Mouse (Mus musculus) layer of hippocampus, adult 8-10 months (tissue): ENCODE results near the gene 9330182L06Rik. TPM values are rescaled to one million over a fixed set of nuclear protein-coding genes. Genes with fewer than 3 reads are reported as not detected.

ENCODE experiments used
- DNase-seq, 2 experiments: peaks; one replicate each; pipeline ENCODE4 v3.0.0; 2022; ENCODE audit warnings: low spot score in 2 of 2
- total RNA-seq, 4 experiments: library from RNA; stranded (reverse); gene quantifications; 2 replicates each; pipeline ENCODE4 v1.2.4; 2022

9330182L06Rik gene
- total RNA-seq, result 10 to 100 TPM; 22.0 to 28.8 (median 24.1) TPM

DNA sequence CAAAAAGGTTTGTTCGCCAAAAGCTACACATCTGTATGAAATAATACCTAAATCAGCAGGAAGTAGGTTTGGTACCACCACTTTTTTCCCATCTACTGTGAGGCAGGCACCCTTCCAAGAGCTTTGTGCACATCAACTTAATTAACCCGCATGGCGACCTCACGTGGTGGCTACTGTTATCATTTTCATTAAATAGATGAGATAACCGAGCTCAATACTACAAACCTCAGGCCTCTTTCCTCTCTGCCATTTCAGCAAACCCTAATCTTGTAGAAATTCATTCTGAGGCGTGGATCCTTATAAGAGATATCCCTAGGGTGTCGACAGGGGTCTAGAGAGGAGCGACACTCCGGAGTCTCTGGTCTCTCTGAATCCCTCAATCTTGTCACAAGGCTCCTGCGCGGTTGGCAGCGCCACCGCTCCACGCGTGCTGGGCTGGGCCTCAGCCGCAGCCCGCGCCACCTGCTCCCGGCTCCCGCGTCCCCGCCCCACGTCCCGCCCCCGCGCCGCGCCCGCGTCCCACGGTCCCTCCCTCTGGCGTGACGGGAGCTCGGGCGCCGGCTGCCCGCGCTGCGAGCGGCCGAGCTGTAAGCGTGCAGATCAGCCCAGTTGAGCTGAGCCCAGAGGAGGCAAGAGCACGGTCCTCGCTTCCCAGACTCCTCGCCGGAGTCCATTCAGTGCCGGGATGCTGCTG, at the start of gene 9330182L06Rik:
9330182L06Rik (plus strand) TSS at position 533 of the 694 bp plus-strand sequence.
- peak; percentile 39 to 59 for DNase-seq

DNA sequence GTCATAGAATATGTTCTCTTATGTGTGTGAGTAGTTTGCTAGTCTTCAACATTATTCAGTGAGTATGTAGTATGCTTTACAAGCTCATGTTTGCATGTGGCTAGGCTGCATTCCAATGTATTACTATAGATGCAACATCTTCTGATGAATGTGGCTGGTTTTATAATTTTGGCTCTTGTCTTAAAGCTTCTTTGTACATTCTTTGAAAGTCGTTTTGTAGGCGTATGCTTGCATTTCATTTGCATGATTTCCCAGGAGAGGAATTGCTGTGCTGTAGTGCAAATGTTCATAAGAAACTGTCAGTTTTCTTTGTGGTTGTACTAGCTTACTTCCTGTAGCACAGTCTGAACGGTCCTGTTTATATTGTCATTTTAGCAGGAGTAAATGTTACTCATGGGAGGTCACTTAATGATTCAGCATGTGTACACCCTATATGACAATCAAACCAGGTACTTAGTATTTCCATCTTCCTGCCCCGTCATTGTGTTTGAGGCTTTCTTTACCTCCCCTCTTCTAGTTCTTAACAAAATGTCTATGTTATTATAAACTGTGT, 38.4 kb upstream of the 9330182L06Rik start:
- no peak for DNase-seq

DNA sequence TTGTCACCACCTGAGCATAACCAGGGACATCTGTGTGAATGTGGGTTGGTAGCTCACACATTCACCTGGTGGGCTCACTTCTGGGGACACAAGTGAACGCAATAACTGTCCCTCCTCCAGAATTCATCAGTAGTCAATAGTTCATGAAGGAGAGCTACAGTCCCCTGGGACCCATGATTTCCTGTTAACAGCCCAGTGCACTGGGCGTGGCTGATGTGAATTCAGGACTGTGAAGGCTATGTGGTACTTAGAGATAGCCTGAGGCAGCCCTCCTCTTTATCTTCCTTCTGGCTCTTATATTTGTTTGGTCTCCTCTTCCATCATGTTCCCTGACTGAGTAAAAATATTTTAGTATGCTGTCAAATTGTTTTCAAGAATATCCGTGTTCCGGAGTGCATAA, 1.6 kb upstream of the 9330182L06Rik start:
- DNase-seq, result no peak

DNA sequence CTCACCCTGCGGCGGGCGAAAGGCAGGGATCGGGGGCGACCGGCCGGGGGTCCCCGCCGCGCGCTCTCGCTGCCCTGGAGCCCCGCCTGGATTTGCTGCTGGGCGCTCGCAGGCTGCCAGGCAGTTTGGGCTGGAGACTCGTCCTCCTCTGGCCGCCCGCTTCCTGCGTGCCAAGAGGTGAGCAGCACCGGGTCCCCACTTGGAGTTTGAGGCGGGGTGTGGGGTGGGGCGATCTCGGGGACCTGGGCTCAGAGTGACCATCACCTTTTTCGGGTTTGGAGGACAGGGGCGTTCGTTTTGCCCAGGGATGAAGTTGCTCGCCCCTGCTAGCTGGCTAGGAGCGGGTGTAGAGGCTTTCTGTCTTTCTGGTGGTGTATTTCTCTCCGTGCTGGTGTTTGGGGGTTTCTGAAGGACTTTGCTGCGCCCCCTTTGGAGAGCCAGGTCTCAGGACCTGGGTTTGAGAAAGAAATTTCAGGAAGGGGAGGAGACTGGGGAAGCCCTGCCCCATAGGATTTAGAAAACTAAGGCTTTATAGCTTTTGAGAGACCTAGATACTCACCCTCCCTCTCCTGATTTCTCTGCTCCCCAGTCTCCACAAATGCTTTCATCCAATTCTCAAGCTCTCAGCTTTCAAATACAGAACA, 484 bp downstream of the 9330182L06Rik start:
- peak in 1 of 2 experiments; percentile 7 for DNase-seq

DNA sequence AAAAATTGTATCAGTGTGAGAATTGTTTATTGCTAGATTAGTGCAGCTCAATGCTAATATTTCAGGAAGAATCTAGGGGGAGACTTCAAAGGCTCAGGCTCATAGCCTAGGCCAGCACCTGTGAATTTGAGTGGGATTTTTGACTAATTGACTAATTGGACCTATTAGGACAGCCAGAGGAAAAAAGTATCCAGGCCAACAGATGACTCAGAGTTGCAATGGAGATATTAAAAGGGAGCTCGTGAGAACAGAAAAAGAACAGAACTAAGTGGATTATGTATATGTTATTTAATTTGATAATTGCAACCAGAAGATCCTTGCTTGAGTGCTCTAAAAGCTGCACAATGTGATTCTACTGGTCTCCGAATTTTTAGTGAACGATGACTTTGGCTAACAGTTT, 3.7 kb downstream of the 9330182L06Rik start:
- DNase-seq, result no peak

DNA sequence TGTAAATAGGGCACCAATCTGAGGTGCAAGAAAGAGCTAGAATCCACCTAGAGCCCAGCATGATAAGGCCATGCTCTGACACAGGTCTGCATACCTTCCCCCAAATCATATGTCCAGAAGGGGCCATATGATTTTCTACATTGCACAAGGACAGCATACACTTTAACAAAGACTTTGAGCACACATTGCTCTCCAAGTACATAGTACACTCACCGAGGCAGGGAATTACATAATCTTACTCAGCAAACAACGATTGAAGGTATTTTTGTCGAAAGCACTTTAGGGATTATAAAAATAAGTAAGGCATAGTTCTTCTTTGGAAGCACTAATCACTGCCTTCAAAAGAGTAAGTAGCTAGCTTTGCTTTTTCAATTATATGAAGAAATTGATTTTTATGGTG, 7.1 kb downstream of the 9330182L06Rik start:
- DNase-seq, result no peak

DNA sequence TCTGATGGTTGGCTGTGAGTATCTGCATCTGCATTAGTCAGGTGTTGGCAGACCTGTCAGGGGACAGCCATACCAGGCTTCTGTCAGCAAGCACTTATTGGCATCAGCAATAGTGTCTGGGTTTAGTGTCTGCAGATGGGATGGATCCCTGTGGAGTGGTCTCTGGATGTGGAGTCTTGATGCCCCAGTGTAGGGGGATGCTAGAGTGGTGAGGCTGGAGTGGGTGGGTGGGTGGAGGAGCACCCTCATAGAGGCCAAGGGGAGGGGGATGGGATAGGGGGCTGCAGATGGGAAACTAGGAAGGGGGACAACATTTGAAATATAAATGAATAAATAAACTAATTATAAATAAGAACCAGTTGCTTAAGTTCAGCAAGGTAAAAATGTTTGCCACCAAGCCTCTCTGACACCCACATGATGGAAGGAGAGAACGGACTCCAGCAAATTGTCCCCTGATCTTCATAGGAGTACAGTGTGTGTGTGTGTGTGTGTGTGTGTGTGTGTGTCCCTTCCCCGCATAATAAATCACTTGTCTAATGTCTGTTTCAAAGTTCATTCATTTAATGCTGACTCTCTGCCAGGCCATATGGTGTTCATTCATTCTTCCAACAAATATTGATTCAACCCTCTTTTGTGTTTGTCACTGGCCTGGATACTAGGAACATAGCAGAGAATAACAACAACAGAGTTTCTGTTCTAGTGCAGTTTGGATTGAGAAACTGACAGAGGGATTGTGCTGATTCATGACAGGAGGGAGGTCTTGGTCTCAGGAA, 30.0 kb downstream of the 9330182L06Rik start:
- peak; percentile 4 to 10 for DNase-seq

DNA sequence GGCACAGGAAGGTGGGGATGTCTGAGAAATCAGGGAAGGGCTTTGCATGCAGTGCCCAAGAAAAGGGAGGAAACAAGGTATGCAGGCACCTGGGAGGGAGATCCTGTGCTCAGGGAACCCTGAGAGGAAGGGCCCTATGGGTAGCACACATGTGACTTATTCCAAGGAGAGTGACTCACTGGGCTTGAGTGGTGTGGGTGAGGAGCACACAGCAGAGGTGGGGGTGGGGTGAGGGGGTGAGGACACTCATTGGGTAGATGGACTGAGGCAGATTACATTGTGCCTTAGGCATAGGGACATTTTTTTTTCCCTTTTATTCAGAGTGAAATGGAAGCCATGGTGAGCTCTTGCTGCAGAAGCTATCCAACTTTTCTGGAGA, 30.6 kb downstream of the 9330182L06Rik start:
- no peak for DNase-seq

DNA sequence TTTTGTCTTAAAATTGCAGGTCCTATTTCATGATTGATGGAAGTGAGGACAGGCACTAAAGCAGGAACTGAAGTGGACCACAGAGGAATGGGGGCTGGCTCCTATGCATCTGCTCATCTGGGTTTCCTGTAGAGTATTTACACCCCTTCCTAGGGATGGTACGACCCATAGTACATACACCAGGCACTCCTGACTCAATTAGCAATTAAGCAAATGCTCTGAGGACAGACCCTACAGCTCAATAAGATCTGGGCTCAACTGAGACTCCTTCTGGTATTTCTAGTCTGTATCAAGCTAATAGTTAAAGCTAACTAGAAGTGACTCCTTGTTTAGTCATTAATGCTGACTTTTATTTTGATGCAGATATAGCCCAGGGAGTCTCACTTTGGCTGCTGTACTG, 60.9 kb downstream of the 9330182L06Rik start:
- no peak for DNase-seq

DNA sequence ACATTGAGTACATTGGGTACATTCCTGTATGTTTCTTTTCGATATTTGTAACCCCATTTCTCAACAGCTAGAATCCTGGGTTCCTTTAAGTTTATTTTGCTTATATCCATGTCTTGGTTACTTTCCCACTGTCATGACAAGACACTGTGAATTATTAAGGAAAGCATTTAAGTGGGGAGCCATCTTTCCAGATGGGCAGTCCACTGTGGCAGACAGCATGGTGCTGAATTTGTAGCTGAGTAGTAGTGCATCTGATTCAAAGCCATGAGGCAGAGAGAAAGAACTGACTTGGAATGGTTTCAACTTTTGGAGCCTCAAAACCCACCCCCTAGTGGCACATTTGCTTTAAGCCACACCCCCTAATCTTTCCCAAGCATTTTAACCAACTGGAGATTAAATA, 61.6 kb downstream of the 9330182L06Rik start:
- DNase-seq, result no peak

DNA sequence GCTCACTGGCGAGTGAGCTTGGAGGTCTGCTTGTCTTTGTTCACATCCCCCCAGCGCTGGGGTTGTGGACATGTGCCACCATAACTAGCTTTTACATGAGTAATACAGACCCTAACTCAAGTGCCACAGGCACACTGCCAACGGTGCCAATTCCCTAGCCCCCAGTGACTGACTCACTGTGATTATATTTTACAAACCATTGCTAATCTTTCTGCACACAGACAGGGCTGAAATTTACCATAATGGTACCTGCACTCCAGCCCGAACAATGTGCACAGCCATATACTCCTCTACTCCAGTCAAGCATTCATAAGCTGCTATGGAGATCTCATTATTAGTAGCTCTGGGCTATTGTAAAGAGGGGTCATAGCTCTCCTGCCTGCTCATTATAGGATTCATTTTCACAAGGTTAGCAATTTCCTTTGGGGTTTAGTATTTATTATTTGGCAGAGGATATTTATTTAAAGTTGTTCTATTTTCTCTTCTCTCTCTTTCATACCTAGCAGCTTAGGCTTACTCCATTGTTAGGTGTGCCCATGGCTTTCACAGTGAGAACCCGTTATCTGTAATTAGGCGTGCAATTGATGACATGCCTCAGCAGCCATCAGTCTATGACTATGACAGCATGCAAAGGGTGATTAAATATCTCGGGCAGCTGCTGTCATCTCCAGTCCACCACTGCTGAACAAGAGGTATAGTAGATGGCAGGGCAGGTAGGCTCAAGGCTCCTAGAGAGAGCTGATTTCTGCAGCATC, 73.0 kb downstream of the 9330182L06Rik start:
- no peak for DNase-seq

DNA sequence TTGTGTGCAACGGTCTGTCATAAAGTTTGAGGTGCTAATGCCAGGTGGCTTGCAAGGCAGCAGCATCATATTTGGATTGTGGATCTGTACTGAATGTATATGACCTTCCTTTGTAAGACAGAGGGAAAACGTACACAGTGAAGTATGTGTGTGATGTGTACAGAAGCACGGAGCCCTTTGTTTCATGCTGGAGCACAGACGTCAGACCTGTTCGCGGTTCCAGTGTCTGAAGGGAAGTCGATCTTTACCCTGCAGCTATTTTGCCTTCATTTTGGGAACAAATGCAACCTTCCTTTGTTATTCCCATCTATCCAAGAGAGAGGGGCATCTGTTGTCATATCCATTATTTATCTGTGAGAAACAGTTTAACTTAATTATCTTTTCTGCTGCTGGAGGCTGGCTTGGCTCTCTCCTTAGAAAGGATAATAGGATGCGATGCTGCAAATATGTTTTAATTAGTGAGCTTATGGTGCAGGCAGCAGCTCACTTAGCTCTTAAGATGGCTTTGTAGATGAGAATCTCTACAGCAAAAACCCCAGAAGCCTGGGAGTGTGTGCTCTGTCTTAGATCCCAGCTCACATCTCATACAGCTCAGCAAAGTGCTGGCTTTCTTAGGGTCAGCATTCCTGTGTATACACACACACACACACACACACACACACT, 73.7 kb downstream of the 9330182L06Rik start:
- DNase-seq, result no peak

DNA sequence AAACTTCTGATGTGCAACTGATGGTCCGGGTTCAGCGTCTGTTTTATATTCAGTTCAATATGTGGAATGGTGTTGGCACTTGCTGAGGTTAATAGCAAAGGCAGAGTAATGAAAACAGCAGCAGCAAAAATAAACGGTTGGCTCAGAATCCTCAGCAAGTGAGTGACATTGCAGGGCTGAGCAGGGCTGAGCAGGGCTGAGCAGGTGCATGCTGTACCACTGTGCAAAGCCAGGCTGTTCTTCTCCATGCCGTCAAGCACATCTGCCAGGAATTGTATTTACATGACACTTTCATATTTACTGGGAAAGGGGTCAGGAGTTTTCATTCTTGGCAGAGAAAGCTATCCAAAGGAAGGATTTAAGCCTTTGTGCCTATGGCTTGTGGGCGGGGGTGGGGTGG, 78.7 kb downstream of the 9330182L06Rik start:
- DNase-seq, result no peak

DNA sequence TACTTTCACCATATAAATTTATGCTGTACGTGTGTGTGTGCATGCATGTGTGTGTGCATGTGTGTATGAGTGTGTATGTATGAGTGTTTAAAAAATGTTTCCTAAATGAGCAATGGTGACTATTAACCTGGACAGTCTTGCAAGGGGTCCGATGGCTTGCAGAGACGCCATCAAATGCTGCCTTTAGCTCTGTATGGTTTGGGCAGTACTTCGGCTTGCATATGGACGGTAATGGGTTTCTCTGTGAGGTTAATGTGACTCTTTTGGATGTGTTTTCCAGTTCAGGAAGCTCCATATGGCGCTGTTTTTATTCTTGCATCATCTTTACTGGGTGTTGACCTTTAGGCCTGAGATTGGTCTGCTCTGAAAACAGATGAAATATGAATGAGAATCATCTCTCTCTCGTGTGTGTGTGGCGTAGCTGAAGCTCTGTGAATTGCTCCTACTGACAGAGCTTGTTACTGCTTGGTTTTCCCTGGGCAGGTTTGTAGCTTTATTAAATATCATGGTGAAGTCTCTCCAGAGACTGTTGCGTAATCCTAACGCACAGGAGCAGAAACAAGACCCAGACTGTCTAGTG, 79.2 kb downstream of the 9330182L06Rik start:
- no peak for DNase-seq

DNA sequence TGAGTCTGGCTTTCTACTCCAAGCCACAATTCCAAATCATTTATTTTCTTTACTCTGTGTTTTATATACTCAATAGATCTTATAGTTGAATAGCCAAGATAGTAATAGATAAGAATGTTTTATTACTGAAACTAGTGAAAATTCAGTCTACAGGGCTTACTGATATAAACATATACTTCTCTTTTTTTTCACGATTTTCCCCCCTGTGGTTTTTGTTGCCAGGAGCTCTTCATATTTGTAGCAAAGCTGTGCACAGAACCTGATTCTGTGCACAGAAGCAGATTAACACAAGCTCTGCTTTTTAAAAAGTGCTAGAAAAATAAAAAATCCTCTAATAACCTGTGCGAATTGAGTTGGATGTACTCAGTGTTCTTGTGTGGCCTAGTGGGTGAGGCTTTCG, 79.7 kb downstream of the 9330182L06Rik start:
- DNase-seq, result no peak

DNA sequence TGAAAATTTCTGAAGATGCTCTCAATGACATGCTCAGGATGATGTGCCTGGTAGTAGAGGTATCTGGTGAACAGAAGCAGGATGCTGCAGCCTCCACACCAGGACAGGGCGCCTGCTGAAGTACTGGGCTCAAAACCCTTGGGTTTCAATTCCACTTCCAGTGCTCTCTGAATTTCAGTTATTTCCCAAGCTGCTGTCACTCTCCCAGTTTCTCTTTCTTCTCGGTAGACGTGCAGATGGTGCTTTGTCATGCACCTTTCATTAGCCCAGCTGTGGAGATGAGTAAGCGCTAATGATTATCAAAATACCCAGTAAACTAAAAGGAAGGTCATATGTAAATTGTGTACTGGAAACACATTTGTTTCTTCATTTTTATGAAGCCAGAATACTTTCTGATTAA, 80.6 kb downstream of the 9330182L06Rik start:
- DNase-seq, result no peak

DNA sequence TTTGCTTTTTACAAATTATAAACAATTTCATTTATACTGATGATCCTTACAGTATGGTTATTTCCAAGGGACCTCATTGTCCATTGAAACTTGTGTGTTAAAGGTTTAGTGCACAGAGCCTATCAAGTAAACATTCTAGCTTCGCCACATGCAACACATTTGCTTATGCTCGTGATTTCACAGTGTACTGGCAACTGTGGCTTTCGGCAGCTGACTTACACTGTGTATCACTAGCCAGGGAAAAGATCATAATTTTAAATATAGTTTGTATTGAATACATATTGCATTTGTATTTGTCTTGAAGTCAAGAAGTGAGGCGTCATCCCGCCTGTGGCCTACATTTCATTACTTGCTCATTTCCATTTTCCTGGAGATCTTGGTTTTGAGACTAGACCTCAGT, 86.2 kb downstream of the 9330182L06Rik start:
- DNase-seq, result no peak

DNA sequence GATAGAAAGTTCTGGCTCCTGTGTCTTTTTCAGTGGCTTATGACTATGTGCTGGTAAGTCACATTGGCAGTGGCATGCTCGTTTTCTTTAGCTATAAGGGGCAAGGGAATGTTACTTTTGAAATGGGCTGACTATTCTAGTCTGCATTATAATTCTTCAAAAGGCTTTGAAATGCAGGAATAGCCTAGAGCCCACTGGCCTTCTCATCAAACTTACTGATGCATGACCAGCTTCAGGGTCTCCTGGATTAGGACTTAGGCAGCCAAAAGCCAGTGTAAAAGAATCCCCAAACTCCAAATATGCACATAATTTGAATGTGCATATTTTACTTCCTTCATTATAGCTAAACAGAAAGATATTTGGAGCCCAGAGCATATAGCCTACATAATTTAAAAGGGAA, 86.7 kb downstream of the 9330182L06Rik start:
- DNase-seq, result no peak

DNA sequence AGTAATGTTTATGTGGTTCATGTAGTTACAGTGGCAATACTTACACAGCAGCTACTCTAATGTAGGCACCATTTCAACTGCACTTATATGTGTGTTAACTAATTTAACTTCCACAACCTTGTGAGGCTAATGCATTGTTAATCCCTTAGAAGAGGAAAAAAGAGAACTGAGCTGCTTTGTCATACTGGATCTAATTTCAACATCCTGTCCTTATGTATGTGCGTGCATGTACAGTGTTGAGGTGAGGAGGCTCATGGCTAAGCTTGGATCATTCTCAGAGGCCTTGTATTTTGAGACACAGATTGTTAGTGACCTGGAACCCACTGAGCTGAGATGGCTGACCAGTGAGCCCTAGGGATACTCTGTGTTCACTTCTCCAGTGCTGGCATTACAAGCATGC, 88.3 kb downstream of the 9330182L06Rik start:
- no peak for DNase-seq

DNA sequence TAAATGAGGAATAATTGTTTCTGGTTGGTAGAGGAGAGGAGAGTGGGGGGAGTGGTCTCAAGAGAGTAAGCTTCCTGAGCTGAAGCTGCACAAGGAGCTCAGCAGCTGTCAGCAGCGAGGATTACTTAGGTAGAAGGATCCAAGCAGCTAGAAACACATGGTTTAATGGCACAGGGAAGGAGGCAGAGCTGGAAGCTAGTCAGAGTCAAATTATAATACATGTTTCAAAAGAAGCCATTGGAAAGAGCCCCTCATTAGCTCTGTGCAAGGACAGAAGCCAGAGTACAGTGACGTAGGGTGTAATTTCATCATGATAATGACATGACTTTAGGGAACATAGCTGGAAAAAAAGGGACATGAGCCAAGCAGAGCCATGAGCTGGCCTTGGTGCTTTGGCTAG, 92.2 kb downstream of the 9330182L06Rik start:
- DNase-seq, result no peak
